Mouse (Mus musculus) intestine, embryonic 16.5 days (tissue): ENCODE measurements around the gene Padi2. TPM values are rescaled to one million over a fixed set of nuclear protein-coding genes. Genes with fewer than 3 reads are reported as not detected.
A peak's percentile ranks its signal among the peaks of the same experiment; 100 is the strongest.

ENCODE experiments used
- ATAC-seq: fragments of 200-750 bp; cut with Nextera tagmentation; 2 replicates; pipeline ENCODE4 v1.8.0; 2017; ENCODE audit warnings: moderate TSS enrichment, moderate library complexity
- H3K27ac ChIP-seq: fragments of 300-500 bp; sonication (generic); 2 replicates; pipeline ENCODE4 v1.5.1; 2014; ENCODE audit warnings: mild to moderate bottlenecking, low read length
- H3K27me3 ChIP-seq: fragments of 300-500 bp; sonication (generic); replicated peaks from 2 replicates; pipeline ENCODE4 v1.6.1; 2014; ENCODE audit warnings: low read length, control low read depth, mixed read lengths; ENCODE audit not compliant: control insufficient read depth, insufficient read depth
- H3K36me3 ChIP-seq: fragments of 300-500 bp; sonication (generic); 2 replicates; pipeline ENCODE4 v1.6.1; 2014; ENCODE audit warnings: low read length, control low read depth; ENCODE audit not compliant: control insufficient read depth, insufficient read depth
- H3K4me1 ChIP-seq: fragments of 300-500 bp; sonication (generic); 2 replicates; pipeline ENCODE4 v1.6.1; 2014; ENCODE audit warnings: low read length, control low read depth, mixed read lengths; ENCODE audit not compliant: control insufficient read depth, insufficient read depth
- H3K4me2 ChIP-seq: fragments of 300-500 bp; sonication (generic); 2 replicates; pipeline ENCODE4 v1.6.1; 2014; ENCODE audit warnings: low read depth, low read length, control low read depth
- H3K4me3 ChIP-seq: fragments of 300-500 bp; sonication (generic); 2 replicates; pipeline ENCODE4 v1.5.1; 2014; ENCODE audit warnings: mild to moderate bottlenecking, low read length
- H3K9ac ChIP-seq: fragments of 300-500 bp; sonication (generic); 2 replicates; pipeline ENCODE4 v1.6.1; 2014; ENCODE audit warnings: low read depth, low read length
- H3K9me3 ChIP-seq: fragments of 300-500 bp; sonication (generic); 2 replicates; pipeline ENCODE4 v1.6.1; 2016; ENCODE audit warnings: low read length, control low read depth; ENCODE audit not compliant: control insufficient read depth
- WGBS: fragments of 180-500 bp; shearing (Covaris S2); extraction: QIAGEN DNeasy Blood & Tissue Kit; methylation state at CpG from one replicate; pipeline ENCODE4 v1.1.7; 2014; 5-methylcytosine and 5-hydroxymethylcytosine counted together
- polyA plus RNA-seq: library from polyadenylated mRNA; unstranded; fragments of >200 nt; fragmentation: Nextera tagmentation; extraction: Ambion mirVana; gene quantifications from 2 replicates; pipeline ENCODE4 v1.2.1, GENCODE M21; 2015

The Padi2 gene
- polyA plus RNA-seq, 1 experiment from 2014 or later: 3.0 TPM

DNA sequence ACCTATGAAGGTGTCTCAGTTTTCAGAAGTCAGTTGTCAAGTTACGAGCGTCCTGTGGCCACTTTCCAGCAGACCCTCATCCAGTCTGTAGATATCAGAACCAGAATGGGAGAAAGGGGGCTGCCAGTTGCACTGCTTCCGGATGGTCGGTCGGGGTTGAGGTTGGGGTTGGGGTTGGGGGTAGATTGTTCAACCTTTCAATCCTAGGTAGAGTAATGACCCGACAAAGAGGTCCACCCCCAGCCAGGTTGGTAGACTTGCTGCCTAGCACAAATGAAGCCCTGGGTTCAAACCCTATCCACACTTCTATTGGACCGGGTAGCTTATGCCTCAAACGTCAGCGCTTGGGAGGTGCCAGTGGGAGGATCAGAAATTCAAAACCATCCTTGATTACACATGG lies 27.5 kb upstream of the Padi2 start:
- H3K4me2 ChIP-seq: no peak overlapping the region

DNA sequence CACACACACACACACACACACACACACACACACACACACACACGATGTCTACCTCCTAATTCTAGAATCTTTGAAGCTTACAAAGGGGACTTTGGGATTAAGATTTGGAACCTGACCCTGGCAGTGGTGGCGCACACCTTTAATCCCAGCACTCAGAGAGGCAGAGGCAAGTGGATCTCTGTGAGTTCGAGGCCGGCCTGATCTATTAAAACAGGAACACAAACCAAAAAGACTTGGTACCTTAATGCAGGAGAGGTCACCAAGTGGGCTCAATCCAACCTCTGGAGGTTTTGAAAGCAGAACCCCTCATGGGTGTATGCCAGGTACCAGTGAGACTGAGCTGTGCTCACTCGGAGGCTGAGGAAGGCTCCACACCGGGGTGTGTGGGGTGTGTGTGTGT lies 27.0 kb upstream of the Padi2 start:
- Histone ChIP-seq H3K27ac (no peak overlapping the region), H3K27me3 (no peaks in the 10 kb centered on the region), H3K4me1 (peaks cover 12% of the 10 kb centered on the region), H3K4me2 (no peak overlapping the region), H3K9ac (no peak overlapping the region), H3K9me3 (peaks cover 4% of the 10 kb centered on the region; the same call in 1 of the 2 replicates), H3K4me3 (no peak overlapping the region), H3K36me3 (no peaks in the 10 kb centered on the region)
- WGBS: 92% methylated on average over 6 of the region's 6 CpGs
- no peak for ATAC-seq

More for the DNA sequence above, 27.5 kb upstream of the Padi2 start:
- H3K36me3 ChIP-seq: no peaks in the 10 kb centered on the region
- H3K9me3 ChIP-seq: peaks cover 4% of the 10 kb centered on the region; the same call in 1 of the 2 replicates
- no peak overlapping the region for H3K9ac ChIP-seq
- peaks cover 7% of the 10 kb centered on the region; the same call in 1 of the 2 replicates for H3K4me1 ChIP-seq
- no peak overlapping the region for H3K27ac ChIP-seq
- no peak for ATAC-seq
- H3K4me3 ChIP-seq: no peak overlapping the region
- 92% methylated on average over 9 of the region's 9 CpGs for whole genome bisulfite sequencing
- no peaks in the 10 kb centered on the region for H3K27me3 ChIP-seq

DNA sequence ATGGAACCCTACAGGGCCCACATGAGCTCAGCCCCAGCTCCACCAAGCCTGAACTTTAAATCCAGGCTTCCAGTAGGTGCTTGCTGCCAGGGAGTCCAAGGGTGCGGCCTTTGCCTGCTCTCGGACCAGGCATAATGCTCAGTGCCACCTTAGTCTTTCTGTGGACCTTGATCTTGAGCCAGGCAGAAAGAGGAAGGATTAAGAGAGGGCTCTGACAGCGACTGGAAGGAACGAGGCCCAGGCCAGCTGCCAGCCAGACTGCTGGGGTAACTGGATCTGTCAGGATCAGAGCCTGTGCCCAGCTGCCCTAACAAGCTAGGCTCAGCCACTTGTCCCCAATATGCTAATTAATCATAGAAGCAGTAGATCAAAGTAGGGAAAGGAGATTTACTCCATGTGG lies 26.4 kb upstream of the Padi2 start:
- Histone ChIP-seq H3K27me3 (no peaks in the 10 kb centered on the region), H3K9ac (no peak overlapping the region), H3K27ac (no peak overlapping the region), H3K4me3 (no peak overlapping the region), H3K4me2 (no peak overlapping the region), H3K4me1 (peaks cover 13% of the 10 kb centered on the region), H3K36me3 (no peaks in the 10 kb centered on the region), H3K9me3 (peaks cover 4% of the 10 kb centered on the region; the same call in 1 of the 2 replicates)
- peak; percentile 82 for ATAC-seq
- 65% methylated on average over 4 of the region's 4 CpGs for WGBS

DNA sequence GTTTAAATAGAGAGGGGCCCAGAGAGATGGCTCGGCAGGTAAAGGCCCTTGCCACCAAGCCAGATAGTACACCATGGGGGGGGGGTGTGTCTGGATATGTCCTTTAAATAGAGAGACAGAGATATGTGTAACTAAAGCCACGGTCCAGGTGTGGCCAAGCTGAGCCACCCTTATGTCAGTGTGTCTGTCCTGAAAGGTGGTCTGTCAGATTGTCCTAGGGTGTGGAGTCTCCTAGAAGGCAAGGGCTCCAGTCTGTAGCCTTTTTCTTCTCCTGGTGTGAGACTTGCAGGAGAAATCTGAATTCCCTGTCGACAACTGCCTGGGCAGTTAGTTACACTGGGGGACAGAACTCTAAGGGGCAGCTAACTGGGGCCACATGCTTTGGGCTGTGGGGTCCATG lies 25.9 kb upstream of the Padi2 start:
- 81% methylated on average over 3 of the region's 3 CpGs for WGBS
- Histone ChIP-seq H3K4me1 (peaks cover 13% of the 10 kb centered on the region), H3K27me3 (no peaks in the 10 kb centered on the region), H3K27ac (no peak overlapping the region), H3K9ac (no peak overlapping the region), H3K4me2 (no peak overlapping the region), H3K4me3 (no peak overlapping the region), H3K9me3 (peaks cover 4% of the 10 kb centered on the region; the same call in 1 of the 2 replicates), H3K36me3 (no peaks in the 10 kb centered on the region)
- ATAC-seq: no peak

DNA sequence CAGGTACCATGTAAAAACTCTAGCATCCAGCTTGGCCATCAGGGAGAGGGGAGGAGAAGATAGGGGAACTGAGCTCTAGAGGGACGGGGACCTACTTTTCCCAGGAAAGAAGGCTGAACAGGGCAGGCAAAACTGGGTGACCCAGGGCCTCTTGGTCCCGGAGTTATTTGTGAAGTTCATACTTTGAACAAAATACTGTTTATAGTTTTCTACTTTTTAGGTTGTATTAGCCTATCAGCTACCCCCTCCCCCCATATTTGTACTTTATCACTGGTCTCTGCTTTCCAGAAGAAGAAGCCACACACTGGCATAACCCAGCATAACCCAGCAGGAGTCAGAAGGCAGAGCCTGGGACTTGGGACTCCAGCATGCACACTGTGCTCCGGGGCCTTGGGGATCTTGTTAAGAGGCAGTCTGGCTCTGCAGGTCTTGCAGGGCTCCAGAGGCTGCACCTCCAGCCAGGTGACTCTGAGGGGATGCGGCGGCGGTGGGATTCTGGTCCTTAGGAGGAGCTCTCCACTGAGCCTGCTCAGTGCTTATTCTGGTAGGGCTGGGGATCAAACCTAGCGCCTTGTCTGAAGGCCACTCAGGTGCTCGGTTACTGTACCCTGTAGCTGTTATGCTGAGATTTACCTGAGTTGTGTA lies 25.0 kb upstream of the Padi2 start:
- Histone ChIP-seq H3K4me1 (peaks cover 13% of the 10 kb centered on the region), H3K36me3 (no peaks in the 10 kb centered on the region), H3K27me3 (no peaks in the 10 kb centered on the region), H3K27ac (no peak overlapping the region), H3K9me3 (peaks cover 4% of the 10 kb centered on the region; the same call in 1 of the 2 replicates), H3K9ac (no peak overlapping the region), H3K4me2 (no peak overlapping the region), H3K4me3 (no peak overlapping the region)
- WGBS: 86% methylated on average over 8 of the region's 8 CpGs
- no peak for ATAC-seq

DNA sequence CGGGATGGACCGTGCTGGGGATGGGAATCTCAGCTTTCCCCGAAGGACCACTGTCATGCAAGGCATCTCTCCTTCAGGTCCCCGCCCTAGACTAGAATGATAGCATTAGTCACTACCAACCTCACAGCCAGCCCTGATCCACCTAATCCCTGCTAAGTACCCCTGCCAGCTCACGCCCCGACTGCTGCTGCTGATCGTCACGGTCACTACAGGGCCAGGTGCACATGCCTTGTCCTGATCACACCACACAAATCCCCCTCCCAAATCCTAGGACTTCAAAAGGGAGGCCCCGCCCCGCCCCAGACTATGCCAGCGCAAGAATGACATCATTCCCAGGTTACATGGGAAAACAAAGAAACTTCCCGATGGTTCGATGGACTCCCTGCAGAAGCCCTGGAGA lies 24.4 kb upstream of the Padi2 start:
- no peaks in the 10 kb centered on the region for H3K36me3 ChIP-seq
- 92% methylated on average over 13 of the region's 13 CpGs for WGBS

DNA sequence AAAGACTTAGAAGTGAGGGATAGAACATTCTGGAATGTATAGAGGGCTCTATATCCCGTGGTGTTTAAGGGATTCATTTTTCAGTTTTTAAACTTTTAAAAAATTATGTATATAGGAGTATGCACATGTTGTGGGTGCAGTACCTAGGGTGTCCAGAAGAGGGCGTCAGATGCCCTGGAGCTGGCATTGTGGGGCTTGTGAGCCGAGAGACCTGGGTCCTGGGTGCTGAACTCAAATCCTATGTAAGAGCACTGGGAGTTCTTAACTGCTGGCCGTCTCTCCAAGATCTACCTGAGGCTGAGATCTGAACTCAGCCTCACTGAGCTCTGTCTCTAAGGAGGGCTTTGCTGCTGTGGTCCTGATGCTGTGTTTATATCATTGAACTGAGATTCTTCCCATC lies 23.8 kb upstream of the Padi2 start:
- no peak overlapping the region for H3K4me3 ChIP-seq
- no peak for ATAC-seq
- 61% methylated on average over 4 of the region's 4 CpGs for whole genome bisulfite sequencing

More for the DNA sequence above, 24.4 kb upstream of the Padi2 start:
- Histone ChIP-seq H3K9me3 (peaks cover 4% of the 10 kb centered on the region; the same call in 1 of the 2 replicates), H3K4me1 (peaks cover 13% of the 10 kb centered on the region), H3K4me3 (no peak overlapping the region), H3K27me3 (no peaks in the 10 kb centered on the region), H3K9ac (no peak overlapping the region), H3K4me2 (no peak overlapping the region), H3K27ac (no peak overlapping the region)
- ATAC-seq: no peak

DNA sequence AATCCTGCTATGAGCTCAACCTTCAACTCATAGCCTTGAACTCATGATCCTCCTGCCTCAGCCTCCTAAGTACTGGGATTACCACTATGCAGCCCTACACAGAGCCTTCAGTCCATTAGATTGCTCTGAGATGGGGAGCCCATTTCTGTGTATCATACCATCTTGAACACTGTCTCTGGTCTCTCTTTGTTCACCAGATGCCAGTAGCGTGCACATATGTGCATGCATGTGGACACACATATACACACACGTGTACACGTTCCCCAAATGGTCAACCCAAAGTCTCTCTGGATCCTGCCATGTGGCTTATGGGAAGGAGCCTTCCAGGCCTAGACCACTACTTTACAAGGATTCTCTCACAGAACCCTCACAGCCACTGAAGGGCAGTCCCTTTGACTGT lies 23.2 kb upstream of the Padi2 start:
- no peak overlapping the region for H3K4me2 ChIP-seq
- H3K4me3 ChIP-seq: no peak overlapping the region
- H3K9ac ChIP-seq: no peak overlapping the region
- no peaks in the 10 kb centered on the region for H3K36me3 ChIP-seq
- peaks cover 13% of the 10 kb centered on the region for H3K4me1 ChIP-seq
- no peaks in the 10 kb centered on the region for H3K27me3 ChIP-seq
- H3K27ac ChIP-seq: no peak overlapping the region
- 96% methylated on average over 3 of the region's 3 CpGs for WGBS
- ATAC-seq: no peak
- H3K9me3 ChIP-seq: peaks cover 4% of the 10 kb centered on the region; the same call in 1 of the 2 replicates

More for the DNA sequence above, 23.8 kb upstream of the Padi2 start:
- Histone ChIP-seq H3K36me3 (no peaks in the 10 kb centered on the region), H3K27ac (no peak overlapping the region), H3K4me2 (no peak overlapping the region), H3K9ac (no peak overlapping the region), H3K9me3 (peaks cover 4% of the 10 kb centered on the region; the same call in 1 of the 2 replicates), H3K27me3 (no peaks in the 10 kb centered on the region), H3K4me1 (peaks cover 13% of the 10 kb centered on the region)

DNA sequence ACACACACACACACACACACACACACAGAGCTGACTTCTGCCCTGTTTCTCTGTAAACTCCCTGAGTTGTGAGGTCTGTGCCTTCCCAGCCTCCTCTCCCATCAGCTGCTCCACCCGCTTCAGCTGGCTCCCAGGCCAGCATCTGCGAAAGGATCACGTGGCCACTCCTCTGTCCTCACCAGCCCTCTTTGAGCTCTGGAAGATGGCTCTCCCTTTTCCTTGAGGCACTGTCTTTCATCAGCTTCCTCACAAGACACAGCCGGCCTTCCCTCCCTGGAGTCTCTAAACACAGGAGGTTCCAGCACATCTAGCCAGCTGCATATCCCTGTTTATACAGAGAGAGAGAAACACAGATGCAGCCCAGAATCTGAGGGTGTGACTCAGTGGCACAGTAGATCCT lies 22.3 kb upstream of the Padi2 start:
- peak; percentile 63 for ATAC-seq
- peaks cover 4% of the 10 kb centered on the region; the same call in 1 of the 2 replicates for H3K9me3 ChIP-seq
- no peaks in the 10 kb centered on the region for H3K36me3 ChIP-seq
- H3K9ac ChIP-seq: no peak overlapping the region
- H3K27ac ChIP-seq: peak overlapping the region; percentile 30
- H3K4me1 ChIP-seq: peaks cover 13% of the 10 kb centered on the region
- H3K4me2 ChIP-seq: no peak overlapping the region
- no peaks in the 10 kb centered on the region for H3K27me3 ChIP-seq
- H3K4me3 ChIP-seq: no peak overlapping the region
- 23% methylated on average over 4 of the region's 4 CpGs for WGBS
